10 mouse cellular contexts compared by ENCODE assay signal in genomic region chr7:132780611-132781010, GRCm38 (mm10). TPM values are rescaled to one million over a fixed set of nuclear protein-coding genes. Genes with fewer than 3 reads are reported as not detected.
DNase-seq lines count a peak whose midpoint lies in the region; ATAC-seq and TF ChIP-seq lines count a peak whose summit lies in the region.
"Had no signal": no experiment of that assay in that cellular context is flagged by ENCODE, and none has a peak within 500 bp of the region (broad histone marks: within the 10 kb centered on the region; RNA-seq: fewer than 3 reads in every experiment).

No protein-coding gene starts in this region.

- no peak; the same call in 1 of the 2 replicates for TF ChIP-seq CTCF in hindbrain, postnatal 0 days (IDR thresholded peaks at IDR 0.05; ENCODE audit: low read depth)
- no peak for TF ChIP-seq CTCF in liver, embryonic 14.5 days (IDR thresholded peaks at IDR 0.05; ENCODE audit: low read depth)
- no peak for TF ChIP-seq CTCF in small intestine, adult 2 months (IDR thresholded peaks at IDR 0.05; ENCODE audit: extremely low read depth, insufficient read length, insufficient replicate concordance, low read depth, low read length)

- 0 out of 2 replicates have a peak, but pooled peaks have one; percentile 21 for ATAC-seq in heart, embryonic 15.5 days (replicated peaks; ENCODE audit: insufficient number of reproducible peaks, insufficient read depth, low FRiP score, low read depth)
- peak; percentile 44 for ATAC-seq in hindbrain, postnatal 0 days
- ATAC-seq in liver, embryonic 14.5 days (ENCODE audit: insufficient read depth): no peak
- no peak for ATAC-seq in CD4-positive, CD25-positive, alpha-beta regulatory T cell, adult 4 months

- H3K4me3 ChIP-seq in heart, embryonic 15.5 days: no peak overlapping the region
- H3K4me3 ChIP-seq in embryonic facial prominence, embryonic 10.5 days: no peak overlapping the region
- no peak overlapping the region for H3K4me3 ChIP-seq in hindbrain, postnatal 0 days (ENCODE audit: low read length)
- no peak overlapping the region for H3K4me3 ChIP-seq in liver, embryonic 14.5 days (ENCODE audit: insufficient read depth in 1 of 2, low read depth in 2 of 2, low read length in 2 of 2)
- no peak overlapping the region for H3K4me3 ChIP-seq in small intestine, adult 2 months (ENCODE audit: low read depth, low read length)
- H3K4me3 ChIP-seq: erythroblast, embryonic 14.5 days had no signal

- 0 out of 2 replicates have a peak, but pooled peaks cover 6% of the 10 kb centered on the region for H3K36me3 ChIP-seq in heart, embryonic 15.5 days
- peaks cover 36% of the 10 kb centered on the region for H3K36me3 ChIP-seq in embryonic facial prominence, embryonic 10.5 days (replicated peaks)
- H3K36me3 ChIP-seq in hindbrain, postnatal 0 days (ENCODE audit: insufficient read depth, low read length): peaks cover 9% of the 10 kb centered on the region; the same call in 1 of the 2 replicates
- H3K36me3 ChIP-seq in liver, embryonic 14.5 days (replicated peaks; ENCODE audit: control insufficient read depth, insufficient read depth, low read depth): no peaks in the 10 kb centered on the region
- H3K36me3 ChIP-seq in small intestine, adult 2 months (ENCODE audit: control insufficient read depth, insufficient read depth, low read length): peaks cover 20% of the 10 kb centered on the region

- H3K9me3 ChIP-seq in heart, embryonic 15.5 days (replicated peaks): no peaks in the 10 kb centered on the region
- no peaks in the 10 kb centered on the region for H3K9me3 ChIP-seq in embryonic facial prominence, embryonic 10.5 days
- H3K9me3 ChIP-seq in hindbrain, postnatal 0 days (ENCODE audit: low read length): no peaks in the 10 kb centered on the region
- no peaks in the 10 kb centered on the region for H3K9me3 ChIP-seq in liver, embryonic 14.5 days (ENCODE audit: control insufficient read depth, low read length)

- peak overlapping the region; percentile 59 for H3K27ac ChIP-seq in heart, embryonic 15.5 days
- peak overlapping the region; percentile 45; the same call in 1 of the 2 replicates for H3K27ac ChIP-seq in embryonic facial prominence, embryonic 10.5 days (replicated peaks)
- peak overlapping the region; percentile 69 for H3K27ac ChIP-seq in hindbrain, postnatal 0 days
- peak overlapping the region; percentile 52 for H3K27ac ChIP-seq in liver, embryonic 14.5 days
- H3K27ac ChIP-seq in small intestine, adult 2 months (ENCODE audit: insufficient read depth, low read depth, low read length): peak overlapping the region; percentile 63

- TF ChIP-seq POLR2A in small intestine, adult 2 months (IDR thresholded peaks at IDR 0.05; ENCODE audit: low read depth, low read length): no peak

- no peak for DNase-seq in heart, postnatal 4 days
- DNase-seq in embryonic facial prominence, embryonic 10.5 days (ENCODE audit: low spot score): peak; percentile 31
- peak; percentile 65 for DNase-seq in hindbrain, postnatal 0 days (ENCODE audit: low spot score)
- DNase-seq in liver, embryonic 14.5 days (ENCODE audit: low read depth in 3 of 3, low spot score in 3 of 3): no peak
- no peak for DNase-seq in adrenal gland, postnatal 14 days

- H3K9ac ChIP-seq in heart, embryonic 15.5 days: no peak overlapping the region
- H3K9ac ChIP-seq in hindbrain, postnatal 0 days (replicated peaks; ENCODE audit: low read length): no peak overlapping the region
- no peak overlapping the region for H3K9ac ChIP-seq in liver, embryonic 14.5 days (replicated peaks)

- no peaks in the 10 kb centered on the region for H3K27me3 ChIP-seq in heart, embryonic 15.5 days
- H3K27me3 ChIP-seq in embryonic facial prominence, embryonic 10.5 days (replicated peaks; ENCODE audit: low read depth, poor library complexity, severe bottlenecking): no peaks in the 10 kb centered on the region
- H3K27me3 ChIP-seq in hindbrain, postnatal 0 days (ENCODE audit: insufficient read depth, low read length): no peaks in the 10 kb centered on the region
- no peaks in the 10 kb centered on the region for H3K27me3 ChIP-seq in liver, embryonic 14.5 days (ENCODE audit: control insufficient read depth, insufficient read depth, low read length)
- no peaks in the 10 kb centered on the region for H3K27me3 ChIP-seq in small intestine, adult 2 months (ENCODE audit: control insufficient read depth, insufficient read depth, low read length)
- H3K27me3 ChIP-seq: CH12.LX had no signal

- no peak overlapping the region for H3K4me2 ChIP-seq in heart, embryonic 15.5 days
- no peak overlapping the region for H3K4me2 ChIP-seq in hindbrain, postnatal 0 days (ENCODE audit: low read depth, low read length)
- no peak overlapping the region for H3K4me2 ChIP-seq in liver, embryonic 14.5 days (ENCODE audit: low read depth)

- H3K4me1 ChIP-seq in heart, embryonic 15.5 days (replicated peaks): peaks cover 67% of the 10 kb centered on the region
- H3K4me1 ChIP-seq in embryonic facial prominence, embryonic 10.5 days: peaks cover 49% of the 10 kb centered on the region
- peaks cover 24% of the 10 kb centered on the region for H3K4me1 ChIP-seq in hindbrain, postnatal 0 days (ENCODE audit: insufficient read depth, low read length)
- H3K4me1 ChIP-seq in liver, embryonic 14.5 days (replicated peaks; ENCODE audit: control insufficient read depth in 2 of 2, insufficient read depth in 2 of 2, low read length in 1 of 2): peaks cover 42 to 46% of the 10 kb centered on the region in 2 experiments
- H3K4me1 ChIP-seq in small intestine, adult 2 months (ENCODE audit: control insufficient read depth, insufficient read depth, insufficient read length, low read length): peaks cover 66% of the 10 kb centered on the region

- no peak for TF ChIP-seq EP300 in liver, embryonic 14.5 days (IDR thresholded peaks at IDR 0.05; ENCODE audit: low read depth)

- WGBS in heart, embryonic 15.5 days: 54% methylated on average over 4 of the region's 4 CpGs
- 37% methylated on average over 4 of the region's 4 CpGs for WGBS in embryonic facial prominence, embryonic 10.5 days
- WGBS in hindbrain, postnatal 0 days: 24% methylated on average over 4 of the region's 4 CpGs
- WGBS in liver, embryonic 14.5 days (ENCODE audit: insufficient replicate concordance): 77% methylated on average over 4 of the region's 4 CpGs
- WGBS in small intestine, adult 2 months: 28% methylated on average over 4 of the region's 4 CpGs

RNA-seq across cellular contexts. Expression of gene Fam53b, which starts 33.1 kb away (rescaled TPM):
- polyA plus RNA-seq in heart, embryonic 15.5 days (2015; fragmentation: Nextera tagmentation; extraction: Ambion mirVana): 14.9 and 19.0 TPM in 2 replicates
- total RNA-seq in heart, postnatal 4 days (2021): 10 to 100 TPM; 29.6 to 38.3 TPM
- polyA plus RNA-seq in embryonic facial prominence, embryonic 10.5 days (2016; fragmentation: Nextera tagmentation; extraction: Ambion mirVana): 29.4 and 29.9 TPM in 2 replicates
- total RNA-seq in hindbrain, postnatal 0 days (2014; rRNA removed): 20.9 and 21.0 TPM in 2 replicates
- 10.2 and 12.9 TPM in 2 replicates for polyA plus RNA-seq in hindbrain, postnatal 0 days (2015; fragmentation: Nextera tagmentation; extraction: Ambion mirVana)
- polyA plus RNA-seq in liver, embryonic 14.5 days (2012; rRNA removed): 12.9 and 14.7 TPM in 2 replicates
- 20.0 and 22.2 TPM in 2 replicates for polyA plus RNA-seq in liver, embryonic 14.5 days (2014; fragmentation: Nextera tagmentation; extraction: Ambion mirVana)
- 24.6 and 55.7 TPM in 2 replicates for polyA plus RNA-seq in small intestine, adult 2 months (2012; rRNA removed)
- 100 to 1,000 TPM in 1 of 2 experiments, 10 to 100 TPM in 1; 73.4 to 102 TPM for polyA plus RNA-seq in CD4-positive, CD25-positive, alpha-beta regulatory T cell, adult 4 months (2017; shearing (Covaris generic))
- 64.8 and 65.8 TPM in 2 replicates for total RNA-seq in adrenal gland, postnatal 14 days (2021)

Comparison
In these comparisons a context has a peak if more than half of its experiments do, and no peak if none do; other contexts are left out.
1. ATAC-seq: peak in heart, embryonic 15.5 days (single experiment) and hindbrain, postnatal 0 days (single experiment); none in liver, embryonic 14.5 days (single experiment) and CD4-positive, CD25-positive, alpha-beta regulatory T cell, adult 4 months (single experiment).
2. DNase-seq: peak in embryonic facial prominence, embryonic 10.5 days (single experiment) and hindbrain, postnatal 0 days (single experiment); none in heart, postnatal 4 days (single experiment), liver, embryonic 14.5 days (0 of 3) and adrenal gland, postnatal 14 days (single experiment).
3. Peak in every context shown above with its lines, with median percentiles within 50 percentile points of each other: H3K27ac ChIP-seq.